Mouse (Mus musculus) CH12.LX (cell line): ENCODE results near the gene Lmx1a. TPM values are rescaled to one million over a fixed set of nuclear protein-coding genes. Genes with fewer than 3 reads are reported as not detected.

Experiments used
- DNase-seq: peaks from one replicate; pipeline ENCODE4 v3.0.0-alpha.2; 2013; ENCODE audit errors: extremely low read depth
- H3K27ac ChIP-seq: 2 replicates; pipeline ENCODE4 v1.5.1; 2012; ENCODE audit warnings: low read depth, mild to moderate bottlenecking, control low read depth, moderate library complexity; ENCODE audit not compliant: insufficient read depth
- H3K27me3 ChIP-seq: replicated peaks from 2 replicates; pipeline ENCODE3; 2012; ENCODE audit warnings: inconsistent platforms
- H3K36me3 ChIP-seq, 2 experiments: replicated peaks in 1 of 2; 2 replicates each; pipeline versions ENCODE3 to v1.6.1; 2012; ENCODE audit warnings: inconsistent platforms in 1 of 2, low read length in 1 of 2, mild to moderate bottlenecking in 1 of 2, mixed read lengths in 1 of 2, moderate library complexity in 1 of 2; ENCODE audit not compliant: control insufficient read depth in 1 of 2, insufficient read depth in 1 of 2
- H3K4me1 ChIP-seq, 2 experiments: 2 replicates each; pipeline ENCODE4 v1.6.1; 2012; ENCODE audit warnings: inconsistent platforms in 1 of 2, moderate library complexity in 1 of 2; ENCODE audit not compliant: insufficient read depth in 2 of 2, control insufficient read depth in 1 of 2
- H3K4me2 ChIP-seq: 2 replicates; pipeline ENCODE4 v1.6.1; 2012; ENCODE audit warnings: low read depth, mild to moderate bottlenecking, control low read depth; ENCODE audit not compliant: poor library complexity, insufficient read depth, severe bottlenecking
- H3K4me3 ChIP-seq, 3 experiments: fragments of 150-350 bp in 1 of 3; sonication (generic) in 1 of 3; replicated peaks in 1 of 3; 2 replicates each; pipeline versions ENCODE3 to v1.5.1; 2011 to 2012; ENCODE audit warnings: low read depth in 2 of 3, low read length in 2 of 3, mild to moderate bottlenecking in 2 of 3, moderate library complexity in 2 of 3, control low read depth in 1 of 3, improper control_type of control experiment in 1 of 3, inconsistent platforms in 1 of 3, mixed read lengths in 1 of 3; ENCODE audit not compliant: poor library complexity in 1 of 3
- H3K79me2 ChIP-seq: replicated peaks from 2 replicates; pipeline ENCODE4 v1.6.1; 2012; ENCODE audit warnings: mild to moderate bottlenecking, moderate library complexity; ENCODE audit not compliant: control insufficient read depth, poor library complexity, insufficient read depth, severe bottlenecking; ENCODE audit errors: extremely low read depth
- H3K9ac ChIP-seq: 2 replicates; pipeline ENCODE4 v1.6.1; 2012; ENCODE audit warnings: low read depth, mild to moderate bottlenecking, control low read depth, moderate library complexity; ENCODE audit not compliant: insufficient read depth
- H3K9me3 ChIP-seq: replicated peaks from 2 replicates; pipeline ENCODE3; 2012; ENCODE audit warnings: low read length, inconsistent platforms, mixed read lengths
- CHD2 ChIP-seq: IDR thresholded peaks from 2 replicates; pipeline ENCODE4 v1.6.1; 2011; ENCODE audit warnings: low read length, improper control_type of control experiment
- CTCF ChIP-seq, 2 experiments: IDR thresholded peaks in 1 of 2; conservative IDR thresholded peaks in 1 of 2; 2 replicates each; pipeline ENCODE4 v1.5.1; 2011 to 2012; ENCODE audit warnings: low read depth in 2 of 2, low read length in 2 of 2, improper control_type of control experiment in 1 of 2, inconsistent platforms in 1 of 2, mild to moderate bottlenecking in 1 of 2, moderate library complexity in 1 of 2
- ELF1 ChIP-seq: IDR thresholded peaks from 2 replicates; pipeline ENCODE4 v1.6.1; 2014; ENCODE audit warnings: low read depth, mild to moderate bottlenecking, inconsistent platforms, low read length, improper control_type of control experiment
- GABPA ChIP-seq: IDR thresholded peaks from 2 replicates; pipeline ENCODE4 v1.6.1; 2012; ENCODE audit warnings: low read depth, low read length, improper control_type of control experiment, inconsistent platforms; ENCODE audit not compliant: insufficient replicate concordance
- HCFC1 ChIP-seq: IDR thresholded peaks from 2 replicates; pipeline ENCODE4 v1.6.1; 2012; ENCODE audit warnings: low read depth, mild to moderate bottlenecking, inconsistent platforms, low read length, improper control_type of control experiment
- JUND ChIP-seq: conservative IDR thresholded peaks from 2 replicates; pipeline ENCODE4 v1.6.1; 2011; ENCODE audit warnings: low read depth, low read length, improper control_type of control experiment
- KAT2A ChIP-seq: IDR thresholded peaks from 2 replicates; pipeline ENCODE4 v1.6.1; 2012; ENCODE audit warnings: low read length, improper control_type of control experiment, inconsistent platforms; ENCODE audit not compliant: insufficient replicate concordance
- MAFK ChIP-seq: IDR thresholded peaks from 2 replicates; pipeline ENCODE4 v1.6.1; 2011; ENCODE audit warnings: low read length, improper control_type of control experiment; ENCODE audit not compliant: insufficient replicate concordance
- MAX ChIP-seq: IDR thresholded peaks from 2 replicates; pipeline ENCODE4 v1.6.1; 2011; ENCODE audit warnings: low read length, improper control_type of control experiment
- MEF2A ChIP-seq: IDR thresholded peaks from 2 replicates; pipeline ENCODE4 v1.6.1; 2014; ENCODE audit warnings: low read depth, mild to moderate bottlenecking, inconsistent platforms, low read length, improper control_type of control experiment, borderline replicate concordance
- NRF1 ChIP-seq: IDR thresholded peaks from 2 replicates; pipeline ENCODE4 v1.6.1; 2014; ENCODE audit warnings: low read depth, mild to moderate bottlenecking, inconsistent platforms, low read length, improper control_type of control experiment, moderate library complexity
- POLR2AphosphoS2 ChIP-seq: IDR thresholded peaks from 2 replicates; pipeline ENCODE4 v1.6.1; 2011; ENCODE audit warnings: low read depth, low read length, improper control_type of control experiment
- SIN3A ChIP-seq: IDR thresholded peaks from 2 replicates; pipeline ENCODE4 v1.6.1; 2012; ENCODE audit warnings: low read length, improper control_type of control experiment, inconsistent platforms
- TBP ChIP-seq: conservative IDR thresholded peaks from 2 replicates; pipeline ENCODE4 v1.6.1; 2011; ENCODE audit warnings: low read depth, low read length, improper control_type of control experiment
- USF1 ChIP-seq: IDR thresholded peaks from 2 replicates; pipeline ENCODE4 v1.6.1; 2014; ENCODE audit warnings: low read depth, mild to moderate bottlenecking, inconsistent platforms, low read length, improper control_type of control experiment
- USF2 ChIP-seq: conservative IDR thresholded peaks from 2 replicates; pipeline ENCODE4 v1.6.1; 2011; ENCODE audit warnings: low read depth, low read length, improper control_type of control experiment
- ZC3H11A ChIP-seq: IDR thresholded peaks from 2 replicates; pipeline ENCODE4 v1.6.1; 2012; ENCODE audit warnings: low read depth, mild to moderate bottlenecking, inconsistent platforms, low read length, improper control_type of control experiment
- ZKSCAN1 ChIP-seq: IDR thresholded peaks from 2 replicates; pipeline ENCODE4 v1.6.1; 2012; ENCODE audit warnings: low read depth, inconsistent platforms, low read length, improper control_type of control experiment, borderline replicate concordance
- dilution Hi-C: fragments of 300-500 bp; cut with MboI; formaldehyde crosslinking; loops from 2 replicates; pipeline ENCODE4 v1.14.3; 2020; ENCODE audit warnings: low sequenced_read_pairs; ENCODE audit not compliant: extremely low pct_unique_long_range_greater_than_20kb, extremely low pct_ligation_motif_present
- in situ Hi-C: fragments of 300-500 bp; cut with MboI; formaldehyde crosslinking; loops from 3 replicates; pipeline ENCODE4 v1.14.3; 2019; ENCODE audit warnings: low sequenced_read_pairs, low pct_ligation_motif_present, low pct_unique_long_range_greater_than_20kb, mixed read lengths
- polyA plus RNA-seq: library from polyadenylated mRNA; unstranded; fragments of >175 nt; gene quantifications from 2 replicates; pipeline ENCODE4 v1.2.1, GENCODE M21; 2012; ENCODE audit warnings: low read depth; ENCODE audit not compliant: insufficient read length
- total RNA-seq, 2 experiments: library from RNA; depleted of rRNA; stranded (reverse); fragments of 300-350 nt in 1 of 2; fragments of >200 nt in 1 of 2; gene quantifications; 2 replicates each; pipeline ENCODE4 v1.2.3; 2012 to 2014

Lmx1a gene
- total and polyA plus RNA-seq, 3 experiments = not detected

GRCm38 (mm10) chr1:167815166-167815565, 126.1 kb downstream of the Lmx1a start:
- H3K27ac ChIP-seq = no peak overlapping the region
- H3K4me1 ChIP-seq = no peaks in the 10 kb centered on the region
- no peak for DNase-seq
- H3K9ac ChIP-seq = no peak overlapping the region
- H3K4me2 ChIP-seq = no peak overlapping the region
- no peak overlapping the region for H3K4me3 ChIP-seq
- H3K9me3 ChIP-seq = peaks cover 74% of the 10 kb centered on the region
- H3K27me3 ChIP-seq = no peaks in the 10 kb centered on the region
- in situ Hi-C loops = no loop called here
- no peaks in the 10 kb centered on the region for H3K79me2 ChIP-seq
- H3K36me3 ChIP-seq = no peaks in the 10 kb centered on the region
- TF ChIP-seq GABPA (no peak), ZKSCAN1 (no peak), MAFK (no peak), MAX (no peak), JUND (no peak), NRF1 (no peak), POLR2AphosphoS2 (no peak), USF2 (no peak), USF1 (no peak), HCFC1 (no peak), KAT2A (no peak), ELF1 (no peak), CHD2 (no peak), TBP (no peak)
- dilution Hi-C loops = no loop called here

GRCm38 (mm10) chr1:167817028-167817427, 128.0 kb downstream of the Lmx1a start:
- no peak overlapping the region for H3K4me3 ChIP-seq
- DNase-seq = no peak

GRCm38 (mm10) chr1:167817616-167818015, 128.6 kb downstream of the Lmx1a start:
- no peak for DNase-seq
- Histone ChIP-seq H3K27ac (no peak overlapping the region), H3K4me1 (no peaks in the 10 kb centered on the region), H3K36me3 (no peaks in the 10 kb centered on the region), H3K79me2 (no peaks in the 10 kb centered on the region), H3K4me3 (no peak overlapping the region), H3K27me3 (no peaks in the 10 kb centered on the region), H3K9ac (no peak overlapping the region), H3K4me2 (no peak overlapping the region)
- in situ Hi-C loops (no loop called here), dilution Hi-C loops (no loop called here)
- TF ChIP-seq SIN3A (no peak), MEF2A (no peak), ZC3H11A (no peak)
- TF ChIP-seq, all 38 proteins: peak for 0
- peaks cover 80% of the 10 kb centered on the region for H3K9me3 ChIP-seq

More at GRCm38 (mm10) chr1:167817028-167817427, 128.0 kb downstream of the Lmx1a start:
- TF ChIP-seq TBP (no peak), CTCF (conservative IDR thresholded peaks at IDR 0.05 in 1 of 2, IDR thresholded peaks at IDR 0.05 in 1 of 2; ENCODE audit: low read depth in 2 of 2, low read length in 2 of 2) (no peak)
- TF ChIP-seq, all 38 proteins: peak for 0
- in situ Hi-C loops (no loop called here), dilution Hi-C loops (no loop called here)
- Histone ChIP-seq H3K27me3 (no peaks in the 10 kb centered on the region), H3K27ac (no peak overlapping the region), H3K4me1 (no peaks in the 10 kb centered on the region), H3K9ac (no peak overlapping the region), H3K36me3 (no peaks in the 10 kb centered on the region), H3K79me2 (no peaks in the 10 kb centered on the region), H3K9me3 (peaks cover 81% of the 10 kb centered on the region), H3K4me2 (no peak overlapping the region)
